Mouse (Mus musculus): ENCODE results near the gene Ube2o.
A peak's percentile ranks its signal among the peaks of the same experiment; 100 is the strongest.

Gene Ube2o

DNA sequence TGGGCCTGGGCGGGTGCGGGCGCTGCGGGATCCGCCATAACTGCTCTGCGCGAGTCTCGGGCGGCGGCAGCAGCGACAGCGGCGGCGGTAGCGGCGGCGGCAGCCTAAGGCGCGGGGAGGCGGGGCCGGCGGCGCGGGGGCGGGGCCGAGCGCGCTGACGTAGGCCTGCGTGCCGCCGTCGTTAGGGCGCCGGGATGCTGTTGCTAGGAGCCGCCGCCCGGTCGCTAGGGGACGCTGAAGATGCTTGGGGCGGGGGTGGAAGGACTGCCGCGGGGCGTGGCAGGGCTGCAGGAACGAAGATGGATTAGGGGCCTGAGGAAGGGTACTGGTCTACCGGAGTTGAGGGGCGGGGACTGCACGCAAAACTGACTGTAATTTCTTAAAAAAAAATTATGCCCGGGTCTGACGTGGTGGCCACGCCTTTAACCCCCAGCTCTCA, at the start of gene Ube2o:
TSS of gene Ube2o (minus strand) at position 72 of the 439 bp plus-strand sequence.
- DNase-seq (ENCODE audit: low spot score in 2 of 2), result peak; percentile 77 to 88

DNA sequence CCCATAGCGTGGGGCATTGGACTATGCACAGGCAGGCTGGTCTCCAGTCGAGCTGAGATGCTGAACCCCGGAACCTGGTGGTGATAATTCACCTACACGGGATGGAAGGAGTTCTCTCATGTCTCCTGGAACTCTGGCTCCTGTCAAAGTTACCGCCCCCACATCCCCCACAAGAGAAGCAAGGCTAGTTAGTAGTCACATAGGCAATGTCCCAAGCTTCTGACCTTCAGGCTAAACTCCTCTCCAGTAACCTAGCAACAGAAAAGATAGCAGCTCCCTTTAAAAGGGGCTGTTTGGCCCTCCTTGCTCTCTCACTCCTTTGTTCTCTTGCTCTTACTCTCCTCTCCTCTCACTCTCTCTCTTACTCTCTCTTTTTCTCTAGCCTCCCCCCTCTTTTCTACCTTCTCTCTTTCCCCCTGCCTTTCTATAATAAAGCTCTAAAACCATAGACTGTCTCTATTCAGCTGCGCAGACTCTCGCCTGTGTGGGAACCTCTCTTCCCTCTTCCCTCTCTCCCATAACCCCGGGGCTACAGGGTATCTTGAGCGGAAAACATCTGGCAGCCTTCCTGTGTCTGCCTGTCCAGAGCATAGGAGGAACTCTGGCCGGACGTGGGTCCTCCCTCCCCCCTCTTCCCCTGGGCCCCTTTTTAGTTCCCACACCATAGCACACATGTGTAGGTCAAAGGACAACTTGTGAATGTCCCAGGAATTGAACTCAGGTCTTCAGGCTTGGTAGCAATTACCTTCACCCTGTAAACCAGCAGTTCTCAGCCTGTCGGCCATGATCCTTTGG, 49.1 kb upstream of the Ube2o start:
- DNase-seq (ENCODE audit: low spot score in 2 of 2), result no peak

DNA sequence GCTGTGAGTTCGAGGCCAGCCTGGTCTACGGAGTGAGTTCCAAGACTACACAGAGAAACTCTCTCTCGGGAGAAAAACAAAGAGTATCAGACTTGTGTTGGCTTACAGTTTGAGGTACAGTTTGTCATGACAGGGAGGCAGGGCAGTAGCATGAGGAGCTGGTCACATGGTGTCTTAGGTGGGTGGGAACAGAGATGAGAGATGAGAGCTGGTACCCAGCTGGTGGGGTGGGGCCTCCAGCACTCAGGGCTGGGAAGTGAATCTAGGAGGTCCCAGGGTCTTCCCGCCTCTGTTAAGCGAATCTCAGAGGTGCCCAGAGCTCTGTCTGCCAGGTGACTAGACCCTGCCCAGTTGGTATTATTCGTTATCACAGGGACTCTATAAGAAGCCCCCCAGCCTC, 48.2 kb upstream of the Ube2o start:
- no peak for DNase-seq (ENCODE audit: low spot score in 2 of 2)

DNA sequence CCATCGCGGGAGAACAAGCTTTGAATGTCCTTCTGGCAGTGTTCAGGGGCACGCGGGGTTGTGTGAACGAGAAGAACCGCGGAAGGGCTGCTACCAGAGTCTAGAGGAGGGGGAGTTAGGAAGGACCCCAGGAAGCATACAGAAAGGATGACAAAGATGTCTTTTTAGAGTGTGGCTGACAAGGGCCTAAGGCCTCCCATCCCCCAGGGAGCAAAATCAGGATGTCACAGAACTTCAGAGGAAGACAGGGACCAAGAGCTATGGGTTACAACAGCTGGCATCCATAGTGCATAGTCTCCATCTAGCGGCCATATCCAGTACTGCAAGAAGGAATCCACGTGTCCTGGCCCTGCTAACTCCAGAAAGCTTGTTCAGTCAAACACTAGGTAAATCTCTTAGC, 47.5 kb upstream of the Ube2o start:
- peak; percentile 78 to 85 for DNase-seq (ENCODE audit: low spot score in 2 of 2)

DNA sequence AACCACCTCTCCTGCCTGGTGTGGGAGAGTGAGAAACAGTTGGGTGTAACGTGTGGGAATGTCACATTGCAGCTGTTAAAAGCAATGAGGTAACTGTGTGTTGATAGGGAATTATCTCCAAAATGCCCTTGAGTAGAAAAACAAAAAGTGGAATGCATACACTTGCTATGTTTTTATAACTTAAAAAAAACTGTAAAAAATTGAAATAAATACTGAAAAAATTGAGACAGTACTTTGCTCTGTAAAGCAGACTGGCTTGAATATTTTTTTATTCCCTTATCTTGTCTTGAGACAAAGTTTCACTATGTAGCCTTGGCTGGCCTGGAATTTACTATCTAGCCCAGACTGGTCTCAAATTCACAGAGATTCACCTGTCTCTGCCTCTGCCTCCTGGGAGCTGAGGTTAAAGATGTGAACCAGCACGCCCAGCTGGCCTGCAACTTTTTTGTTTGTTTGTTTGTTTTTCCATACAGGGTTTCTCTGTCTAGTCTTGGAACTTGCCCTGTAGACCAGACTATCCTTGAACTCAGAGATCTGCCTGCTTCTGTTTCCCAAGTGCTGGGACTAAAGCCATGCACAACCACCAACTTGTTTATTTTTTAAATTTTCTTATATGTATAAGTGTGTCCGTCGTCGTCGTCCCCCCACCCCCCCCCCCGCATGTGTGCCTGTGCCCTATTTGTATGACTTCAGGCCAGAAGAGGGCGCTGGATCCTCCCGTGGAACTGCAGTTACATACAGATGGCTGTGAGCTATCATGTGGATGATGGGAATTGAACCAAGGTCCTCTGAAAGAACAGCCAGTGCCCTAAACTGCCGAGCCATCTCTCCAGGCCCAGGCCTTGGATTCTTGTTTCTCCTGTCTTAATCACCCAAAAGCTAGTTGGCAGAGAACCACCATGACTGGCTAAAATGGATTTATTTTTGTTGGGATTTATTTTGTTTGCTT, 46.1 kb upstream of the Ube2o start:
- peak in 1 of 2 experiments; percentile 61 for DNase-seq (ENCODE audit: low spot score in 2 of 2)

DNA sequence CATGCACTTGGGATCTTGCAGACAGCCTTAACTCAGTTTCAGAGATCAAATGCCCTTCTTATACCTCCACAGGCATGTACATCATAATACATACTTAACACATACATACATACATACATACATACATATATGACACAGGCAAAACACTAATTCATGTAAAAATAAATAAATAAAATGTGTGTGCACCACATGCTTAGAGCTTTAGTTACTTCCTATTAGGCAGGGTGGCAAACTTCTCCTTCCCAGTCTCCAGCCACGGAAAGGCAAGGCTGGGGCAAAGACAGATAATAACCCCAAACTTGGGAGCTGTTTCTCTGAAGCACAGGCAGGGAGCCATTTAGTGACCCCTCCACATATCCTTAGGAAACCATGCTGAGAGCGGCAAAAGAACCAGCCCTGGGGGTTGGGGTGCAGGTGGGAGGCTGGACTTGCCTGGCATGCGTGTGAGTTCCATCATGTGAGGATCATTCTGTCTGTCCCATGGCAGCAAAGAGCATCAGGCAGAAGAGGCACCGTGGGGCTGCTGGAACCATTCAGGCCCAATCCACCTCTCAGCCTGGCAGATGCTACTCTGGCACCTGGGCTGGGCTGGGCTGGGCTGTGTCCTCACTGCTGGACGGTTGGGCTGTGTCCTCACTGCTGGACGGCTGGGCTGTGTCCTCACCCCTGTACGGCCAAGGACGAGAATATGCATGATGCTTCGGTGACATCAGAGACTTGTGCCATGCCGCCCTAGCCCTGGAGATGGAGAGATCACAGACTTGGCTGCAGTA, 45.2 kb upstream of the Ube2o start, which contains the start of gene Rhbdf2:
TSS of gene Rhbdf2 (minus strand) at position 721 of the 773 bp plus-strand sequence.
- DNase-seq (ENCODE audit: low spot score in 2 of 2), result no peak

DNA sequence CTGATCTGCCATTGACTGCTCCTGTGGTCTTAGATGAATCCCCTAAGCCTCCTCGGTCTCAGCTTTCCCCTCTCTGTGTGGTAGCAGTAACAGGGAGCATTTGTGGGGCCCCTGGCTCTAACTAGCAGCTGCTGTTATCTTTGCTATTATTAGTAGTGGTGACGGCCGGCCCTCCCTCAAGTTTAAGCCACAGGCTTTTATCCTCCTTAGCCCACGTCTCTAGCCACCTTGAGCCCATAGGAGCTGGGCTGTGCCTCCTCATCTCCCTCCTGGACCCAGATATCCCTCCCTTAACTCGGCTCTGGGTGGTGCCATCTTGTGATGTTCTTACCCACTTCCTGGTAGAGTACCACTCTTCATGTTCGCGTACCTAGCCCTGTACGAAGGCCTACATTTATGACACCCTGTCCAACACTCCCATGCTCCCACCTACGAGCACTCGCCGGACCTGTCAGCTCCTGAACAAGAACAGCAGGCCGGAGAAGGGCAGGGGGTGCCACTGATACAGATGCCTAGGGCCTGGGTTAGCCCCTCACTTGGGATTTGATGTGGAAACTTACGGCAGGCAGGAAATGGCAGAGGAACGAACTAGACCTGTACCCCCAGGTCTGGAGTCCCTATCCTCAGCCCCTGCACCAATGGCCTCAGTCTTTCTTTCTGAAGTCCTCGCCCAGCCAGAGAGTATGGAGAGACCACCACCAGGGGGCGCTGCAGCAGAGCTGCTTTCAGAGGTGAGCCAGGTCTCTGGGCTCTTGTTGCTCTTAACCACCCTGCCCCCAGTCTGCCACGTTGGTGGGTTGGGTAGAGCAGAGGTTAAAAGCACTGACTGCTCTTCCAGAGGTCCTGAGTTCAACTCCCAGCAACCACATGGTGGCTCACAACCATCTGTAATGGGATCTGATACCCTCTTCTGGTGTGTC, 44.1 kb upstream of the Ube2o start:
- peak; percentile 51 to 77 for DNase-seq (ENCODE audit: low spot score in 2 of 2)

DNA sequence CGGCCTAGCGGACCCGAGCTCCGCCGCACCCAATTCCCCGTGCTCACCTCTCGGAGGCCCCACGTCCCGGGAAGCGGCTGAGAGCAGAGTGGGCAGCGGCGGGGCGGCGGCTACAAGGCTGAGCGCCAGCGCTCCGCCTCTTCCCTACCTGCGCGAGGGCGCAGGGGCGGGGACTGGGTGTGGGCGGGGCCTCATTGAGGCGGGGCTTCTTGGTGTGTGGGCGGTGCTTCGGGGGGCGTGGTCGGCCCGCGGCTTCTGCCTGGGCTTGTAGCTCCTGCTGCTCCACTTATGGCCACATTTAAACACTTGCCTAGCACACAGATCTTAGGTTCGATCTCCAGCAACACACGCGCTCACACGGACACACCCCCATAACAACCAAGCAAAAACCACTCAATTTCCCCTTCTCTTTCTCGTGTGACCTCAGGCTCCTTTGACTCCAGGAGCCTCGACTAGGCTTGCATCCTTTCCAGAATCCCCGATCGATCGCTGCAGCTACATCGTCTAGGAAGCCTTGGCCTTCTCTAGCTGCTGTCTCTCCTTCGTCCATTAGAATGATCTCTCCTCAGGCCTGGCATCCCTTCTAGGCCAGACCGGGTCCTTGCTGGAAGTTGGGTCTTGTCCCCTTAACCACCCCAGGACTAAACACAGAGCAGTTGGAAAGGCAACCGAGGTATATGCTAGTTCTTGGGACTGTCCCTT, 43.0 kb upstream of the Ube2o start:
- DNase-seq (ENCODE audit: low spot score in 2 of 2), result peak; percentile 79 to 90

DNA sequence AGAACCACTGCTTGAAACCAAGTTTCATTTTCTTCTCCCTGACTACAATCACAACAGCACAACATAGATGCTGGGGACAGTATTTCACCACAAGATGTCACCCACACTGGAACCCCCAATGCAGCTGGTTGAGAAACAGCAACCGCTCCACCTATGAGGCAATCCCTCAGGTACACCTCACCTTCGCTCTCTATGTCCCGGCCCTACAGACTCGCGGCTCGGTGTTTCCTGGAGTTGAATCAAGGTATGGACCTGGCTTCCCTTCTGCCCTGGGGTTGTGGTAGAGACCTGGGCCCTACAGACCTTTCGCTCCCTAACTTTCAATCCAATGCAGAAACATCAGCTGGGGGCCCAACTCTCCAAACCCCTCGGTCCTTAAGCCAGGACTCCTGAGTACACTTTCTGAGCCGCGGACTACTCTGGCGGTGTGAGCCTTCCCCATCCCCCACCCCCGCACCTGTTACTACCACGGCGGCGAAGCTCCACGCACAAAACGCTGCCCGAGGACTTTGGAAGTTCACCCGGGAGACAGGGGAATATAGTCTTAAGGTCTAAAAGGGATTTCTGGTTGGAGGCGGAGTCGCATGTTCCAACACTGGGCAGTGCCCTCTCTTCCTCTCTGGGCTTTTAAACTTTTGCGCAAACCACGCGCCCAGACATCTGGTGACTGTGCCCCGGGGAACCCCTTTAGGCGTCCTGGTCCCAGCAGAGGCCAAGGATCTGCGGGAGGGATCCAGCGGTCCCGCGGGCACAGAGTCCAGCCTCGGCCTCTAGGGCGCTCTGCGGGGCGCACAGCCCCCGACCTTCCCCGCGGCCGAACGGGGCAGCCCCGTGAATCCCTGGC, 42.3 kb upstream of the Ube2o start:
- DNase-seq (ENCODE audit: low spot score in 2 of 2), result peak in 1 of 2 experiments; percentile 30

DNA sequence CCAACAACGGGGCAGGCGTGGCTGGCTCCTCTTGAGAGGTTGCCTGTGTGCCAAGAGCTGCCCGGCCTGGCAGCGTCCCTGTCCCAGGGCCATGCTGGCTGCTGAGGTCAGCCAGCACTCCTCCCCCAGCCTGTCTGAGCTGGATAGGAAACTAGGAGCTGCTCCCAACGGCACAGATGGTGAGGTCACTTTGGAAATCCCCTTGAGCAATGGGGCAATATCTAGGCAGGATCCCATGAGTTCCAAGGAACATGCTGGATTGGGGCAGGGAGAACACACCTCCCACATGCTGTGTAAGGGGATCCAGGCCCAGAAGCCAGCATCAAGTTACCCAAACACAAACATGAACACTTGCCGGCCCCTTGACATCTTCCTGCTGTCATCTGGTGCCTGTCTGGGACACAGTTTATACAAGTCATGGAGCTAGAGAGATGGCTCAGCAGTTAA, 40.0 kb upstream of the Ube2o start:
- no peak for DNase-seq (ENCODE audit: low spot score in 2 of 2)

DNA sequence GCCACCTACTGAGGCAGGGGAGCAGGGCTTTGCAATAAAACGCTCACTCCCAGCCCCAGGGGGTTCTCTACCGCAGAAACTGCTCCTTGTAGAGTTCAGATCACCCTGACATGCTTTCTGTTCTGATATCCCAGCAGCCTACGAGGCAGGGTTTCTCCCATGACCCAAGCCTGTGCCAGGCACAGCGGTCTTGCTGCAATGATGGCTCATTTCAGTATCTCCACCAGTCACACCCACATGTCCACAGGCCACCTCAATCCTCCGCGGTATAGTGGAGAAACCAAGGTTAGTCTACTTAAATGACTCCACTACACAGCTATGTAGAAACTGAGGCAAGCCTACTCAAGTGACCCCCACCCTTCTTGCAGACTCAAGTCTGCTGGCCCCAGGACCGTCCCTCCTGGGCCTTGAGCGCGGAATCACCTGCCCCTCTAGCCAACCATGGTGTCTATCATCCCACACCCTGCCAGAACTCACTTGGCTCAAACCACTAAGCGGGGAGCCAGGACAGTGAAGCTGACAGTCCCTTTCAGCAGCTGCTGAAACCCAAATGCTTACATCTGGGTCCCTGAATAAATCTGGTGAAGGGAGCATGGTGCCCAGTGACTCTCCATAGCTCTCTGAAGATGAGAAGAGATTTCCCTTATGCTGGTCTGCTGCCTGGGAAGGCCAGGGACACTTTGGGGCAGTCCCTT, 39.5 kb upstream of the Ube2o start:
- DNase-seq (ENCODE audit: low spot score in 2 of 2), result no peak

DNA sequence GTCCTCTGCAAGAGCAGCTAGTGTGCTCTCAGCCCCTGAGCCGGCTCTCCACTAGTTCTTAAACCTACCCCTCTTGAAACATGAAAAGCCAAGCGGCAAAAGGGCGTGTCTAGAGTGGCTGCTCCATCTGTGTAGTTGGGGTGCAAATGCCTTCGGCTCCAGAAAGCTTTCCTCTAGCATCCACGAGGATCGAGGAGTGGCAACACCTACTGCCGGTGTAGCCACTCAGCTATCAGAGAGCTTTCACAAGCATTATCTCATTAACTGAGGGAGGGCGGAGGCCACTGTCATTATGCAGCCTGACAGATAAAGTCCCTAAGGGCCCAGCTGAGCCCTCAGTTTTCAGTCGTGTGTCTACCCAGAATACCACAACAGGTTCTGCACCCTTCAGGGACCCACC, 38.8 kb upstream of the Ube2o start:
- DNase-seq (ENCODE audit: low spot score in 2 of 2), result no peak

DNA sequence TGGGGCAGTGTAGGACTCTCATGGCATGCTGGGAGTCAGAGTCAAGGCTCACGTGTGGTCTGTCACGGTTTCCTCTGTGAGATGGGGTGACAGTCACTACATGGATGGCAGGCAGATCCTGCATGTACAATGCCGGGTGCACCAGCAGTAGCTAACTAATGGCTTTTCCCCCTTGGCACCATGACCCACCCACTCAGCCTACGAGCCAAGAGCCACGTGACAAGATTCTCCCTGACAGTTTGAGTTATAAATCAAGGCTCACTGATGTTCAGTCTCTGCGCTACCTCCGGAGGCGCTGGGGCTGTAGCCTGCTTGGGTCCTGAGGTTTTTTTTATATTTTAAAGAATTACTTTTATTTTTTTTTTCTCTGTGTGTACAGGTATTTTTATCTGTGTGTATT, 38.3 kb upstream of the Ube2o start:
- DNase-seq (ENCODE audit: low spot score in 2 of 2), result no peak

DNA sequence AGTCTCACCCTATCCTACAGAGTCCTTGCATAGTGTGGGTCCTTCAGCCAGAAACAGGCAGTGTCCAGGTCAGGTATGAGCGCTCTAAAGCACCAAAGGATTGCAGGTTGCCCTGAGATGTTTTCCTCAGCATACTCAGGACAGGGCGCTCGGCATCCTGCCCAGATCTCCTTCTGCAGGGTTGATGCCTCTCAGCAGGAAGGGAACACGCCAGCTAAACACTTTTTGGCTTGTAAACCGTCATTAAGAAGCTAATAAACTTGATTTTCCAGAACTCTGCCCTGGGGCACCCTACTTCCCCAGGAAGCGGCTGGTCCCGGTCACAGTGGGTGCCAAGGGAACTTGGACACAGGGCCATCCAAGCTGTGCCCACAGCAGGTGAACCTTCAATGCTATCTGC, 37.9 kb upstream of the Ube2o start:
- no peak for DNase-seq (ENCODE audit: low spot score in 2 of 2)

DNA sequence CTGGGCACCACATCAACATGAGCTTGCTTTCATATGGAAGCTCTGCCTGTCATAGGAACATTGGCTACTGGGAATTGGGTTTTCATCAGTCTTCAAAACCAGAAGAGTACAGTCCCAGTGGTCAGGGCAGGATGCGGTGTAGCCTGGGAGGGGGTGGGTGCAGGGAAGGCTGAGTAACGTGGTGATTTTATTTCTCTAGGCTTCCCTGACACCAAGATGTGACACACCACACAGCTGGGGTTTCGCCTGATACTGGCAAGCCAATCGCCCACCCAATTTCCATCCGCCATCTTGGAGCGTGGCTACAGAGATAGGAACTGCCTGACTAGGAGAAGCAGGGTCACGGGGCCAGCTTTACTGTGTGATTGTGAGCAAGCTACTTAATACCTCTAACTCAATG, 37.4 kb upstream of the Ube2o start:
- DNase-seq (ENCODE audit: low spot score in 2 of 2), result no peak

DNA sequence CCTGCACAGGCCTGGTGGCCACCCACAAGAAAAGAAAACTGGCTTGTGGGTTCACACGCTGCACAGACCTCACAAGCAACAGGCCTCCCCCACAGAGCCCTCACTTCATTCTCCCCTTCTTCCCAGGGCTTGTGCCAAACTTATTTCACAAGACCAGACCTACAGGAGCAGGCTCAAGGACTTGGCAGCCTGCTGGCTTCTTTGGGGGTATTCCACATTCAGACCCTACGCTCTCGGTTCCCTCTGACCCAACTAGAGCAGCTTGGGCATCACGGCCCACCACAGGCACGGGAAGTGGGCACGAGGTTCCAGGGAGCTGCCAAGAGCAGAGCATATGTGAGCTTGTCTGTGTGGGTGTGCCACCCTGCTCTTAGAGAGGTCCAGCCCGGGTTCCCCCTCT, 36.4 kb upstream of the Ube2o start:
- peak; percentile 23 to 30 for DNase-seq (ENCODE audit: low spot score in 2 of 2)

DNA sequence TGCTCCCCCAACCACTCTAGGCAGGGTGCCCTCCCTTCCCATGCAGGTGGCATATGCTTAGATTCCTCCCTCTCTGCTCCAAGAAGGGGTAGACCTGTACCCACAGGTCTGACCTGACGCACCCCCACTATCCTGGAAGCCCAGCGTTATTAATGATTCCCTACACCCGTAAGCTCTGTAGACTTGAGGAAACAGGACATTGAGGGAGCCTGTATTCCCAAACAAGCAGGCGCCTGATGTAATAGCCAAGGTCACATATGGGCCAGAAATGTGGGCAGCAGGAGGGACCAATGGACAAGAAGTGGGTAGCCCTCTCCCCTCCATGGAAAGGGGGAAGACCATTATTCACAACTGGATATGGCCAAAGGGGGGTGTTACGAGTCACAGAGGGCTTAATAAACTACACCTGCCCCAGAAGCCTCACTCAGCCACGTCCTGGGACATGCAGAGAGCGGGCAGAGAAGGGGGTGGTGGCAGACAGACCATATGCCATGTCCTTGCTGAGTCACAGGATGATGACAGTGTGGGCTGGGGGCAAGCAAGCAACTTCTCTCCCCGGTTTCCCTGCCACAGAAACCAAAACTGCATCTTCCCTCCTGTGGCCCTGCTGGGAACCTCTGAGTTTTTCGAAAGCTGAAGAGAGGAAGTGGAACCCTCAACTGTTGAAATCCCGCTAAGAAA, 35.3 kb upstream of the Ube2o start:
- peak in 1 of 2 experiments; percentile 50 for DNase-seq (ENCODE audit: low spot score in 2 of 2)

Measured in natural killer cell, adult 2 months (primary cell).